Mouse (Mus musculus): ENCODE results near the gene Prpf8.
A peak's percentile ranks its signal among the peaks of the same experiment; 100 is the strongest.
"Not testable (repeated sequence)": the region's sequence is repeated elsewhere in the genome, so short reads cannot be mapped to it uniquely, and the experiment has no call there.

Prpf8 gene

DNA sequence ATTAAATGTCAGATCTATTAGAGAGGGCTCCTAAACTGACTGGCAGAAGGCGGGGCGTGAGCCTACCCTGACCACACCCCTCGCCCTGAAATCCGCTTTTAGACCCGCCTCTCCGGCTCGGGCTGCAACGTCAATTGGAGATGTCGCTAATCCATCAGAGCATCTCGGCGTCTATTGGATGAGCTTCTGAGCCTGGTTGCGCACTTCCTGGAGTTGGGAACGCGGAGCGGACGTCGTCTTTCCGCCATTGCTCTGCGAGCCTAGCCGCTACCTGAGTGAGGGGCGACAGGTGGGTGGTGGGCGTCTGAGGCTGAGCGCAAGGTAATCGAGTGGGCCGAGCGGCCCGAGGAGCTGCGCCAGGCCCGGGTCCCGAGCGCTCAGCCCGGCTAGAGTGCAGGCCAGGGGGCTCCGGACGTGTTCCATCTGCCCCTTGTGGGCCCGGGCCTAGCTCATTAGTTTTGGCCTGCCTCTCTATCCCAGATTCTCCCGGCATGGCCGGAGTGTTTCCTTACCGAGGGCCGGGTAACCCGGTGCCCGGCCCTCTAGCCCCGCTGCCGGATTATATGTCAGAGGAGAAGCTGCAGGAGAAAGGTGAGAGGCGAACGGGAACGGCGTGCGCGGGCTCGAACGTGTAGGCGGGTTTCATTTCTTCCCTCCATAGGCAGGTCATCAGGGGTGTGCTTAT is at the start of gene Prpf8:
Gene Prpf8, plus strand, starts transcription at position 216 of the 685 bp plus-strand sequence.
- DNase-seq (ENCODE audit: low spot score in 2 of 2) = peak; percentile 95 to 96

DNA sequence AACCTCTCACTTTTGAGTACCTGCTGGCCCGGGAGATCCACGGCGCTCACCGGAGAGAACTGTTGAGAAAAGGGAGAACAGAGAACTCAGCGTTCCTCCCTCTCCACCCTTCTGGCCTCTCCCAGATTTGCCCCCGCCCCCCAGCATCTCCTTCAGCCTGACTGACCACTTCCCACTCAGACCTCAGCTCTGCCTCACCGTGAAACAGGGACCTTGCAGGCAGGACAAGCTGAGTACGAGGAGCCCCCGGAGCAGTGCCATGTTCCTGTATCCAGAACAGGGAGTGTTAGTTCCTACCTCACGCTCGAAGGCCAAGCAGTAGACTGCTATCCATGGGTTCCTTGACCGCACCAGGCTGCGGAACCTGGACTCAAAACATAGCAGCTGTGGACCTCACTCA is 48.4 kb upstream of the Prpf8 start:
- no peak for DNase-seq (ENCODE audit: low spot score in 2 of 2)

DNA sequence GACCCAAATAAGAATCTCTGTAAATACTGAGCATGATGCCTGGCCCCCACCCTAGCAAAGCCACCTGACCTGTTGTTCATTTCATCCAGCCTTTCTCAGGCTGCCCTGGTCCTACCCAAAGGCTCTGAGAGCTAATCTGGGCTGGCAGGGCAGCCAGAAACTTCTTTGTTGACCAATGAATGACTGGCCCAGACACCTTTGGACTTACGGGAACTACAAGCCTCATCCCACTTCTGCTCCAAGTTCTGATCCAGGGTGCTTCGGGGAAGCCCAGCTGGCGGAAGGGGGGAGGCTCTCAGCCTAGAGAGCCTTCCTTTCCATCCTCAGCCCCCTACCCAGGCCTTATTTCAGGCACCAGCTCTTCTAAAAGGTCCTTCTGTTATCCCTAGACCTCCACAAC is 47.8 kb upstream of the Prpf8 start:
- no peak for DNase-seq (ENCODE audit: low spot score in 2 of 2)

DNA sequence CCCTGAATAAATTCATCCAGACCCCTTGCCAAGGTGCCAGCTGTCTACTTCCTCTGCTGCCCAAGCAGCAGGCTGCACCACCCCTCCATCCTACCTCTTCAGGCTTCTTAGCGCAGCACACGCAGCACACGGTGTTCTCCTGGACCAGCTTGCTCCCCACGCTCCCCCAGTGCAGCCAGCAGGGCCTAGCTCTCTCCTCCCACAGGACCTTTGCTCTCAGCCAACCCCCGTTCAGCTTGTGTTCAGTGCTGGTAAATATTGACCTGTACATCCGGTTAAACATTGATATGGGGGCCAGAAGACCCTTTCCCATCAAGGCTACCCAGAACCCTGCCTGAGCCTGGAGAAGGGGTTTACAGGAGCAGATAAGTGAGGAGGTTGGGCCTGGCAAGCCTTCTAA is 47.3 kb upstream of the Prpf8 start, which contains the start of gene Serpinf2:
Gene Serpinf2, minus strand, starts transcription at position 229 of the 400 bp plus-strand sequence.
- no peak for DNase-seq (ENCODE audit: low spot score in 2 of 2)

DNA sequence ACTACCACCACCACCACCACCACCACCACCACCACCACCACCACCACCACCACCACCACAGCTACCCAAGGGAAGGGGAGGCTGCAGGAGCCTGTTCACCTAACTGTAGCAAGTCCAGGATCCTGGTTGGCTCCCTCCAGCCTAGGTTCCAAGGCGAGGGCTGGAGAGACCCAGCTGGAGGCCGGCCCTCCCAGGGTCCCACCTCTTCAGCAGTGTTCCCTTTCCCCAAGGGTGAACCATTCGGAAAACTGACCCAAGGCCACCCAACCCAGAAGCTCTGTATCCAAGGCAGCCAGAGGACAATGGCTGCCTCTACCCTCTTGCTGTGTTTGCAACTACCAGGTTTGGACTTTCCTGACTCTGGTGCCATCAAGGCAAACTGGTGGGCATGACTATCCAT is 46.7 kb upstream of the Prpf8 start:
- no peak for DNase-seq (ENCODE audit: low spot score in 2 of 2)

DNA sequence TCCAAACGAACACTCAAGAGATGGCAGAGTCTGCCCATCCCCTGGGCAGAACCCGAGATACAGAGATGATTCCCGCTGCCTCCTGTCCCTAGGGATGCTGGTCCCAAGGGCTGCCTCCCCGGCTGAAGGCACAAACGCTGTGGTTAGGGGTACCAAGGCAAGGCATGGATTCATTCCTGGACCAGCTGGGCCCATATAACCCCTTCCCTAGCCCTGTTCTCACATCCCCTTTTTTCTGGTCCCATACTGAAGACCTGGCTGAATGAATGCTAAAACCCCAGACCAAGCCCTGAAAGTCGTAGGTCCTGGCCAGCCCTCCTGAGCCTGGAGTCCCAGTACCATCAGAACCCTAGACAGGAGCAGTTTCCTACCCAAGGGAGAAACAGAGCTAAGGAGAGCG is 45.6 kb upstream of the Prpf8 start:
- DNase-seq (ENCODE audit: low spot score in 2 of 2) = no peak

DNA sequence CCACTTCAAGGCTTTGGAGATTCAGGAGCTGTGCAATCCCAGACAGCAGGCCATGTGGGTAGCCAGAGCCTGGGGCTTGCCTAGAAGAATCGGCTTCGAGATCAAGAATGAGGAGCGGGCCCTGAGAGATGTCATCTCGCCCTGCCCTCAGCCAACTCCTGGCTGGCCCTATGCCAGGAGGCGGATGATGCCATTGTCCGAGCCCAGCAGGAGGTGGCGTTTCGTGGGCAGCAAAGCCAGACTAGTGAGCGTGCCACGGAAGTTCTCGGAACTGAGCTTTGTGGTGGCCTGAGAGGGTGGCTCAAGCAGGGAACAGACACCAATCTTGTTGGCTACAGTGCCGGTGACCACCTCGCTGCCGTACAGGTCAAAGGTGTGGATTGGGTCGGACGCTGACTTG is 45.0 kb upstream of the Prpf8 start:
- no peak for DNase-seq (ENCODE audit: low spot score in 2 of 2)

DNA sequence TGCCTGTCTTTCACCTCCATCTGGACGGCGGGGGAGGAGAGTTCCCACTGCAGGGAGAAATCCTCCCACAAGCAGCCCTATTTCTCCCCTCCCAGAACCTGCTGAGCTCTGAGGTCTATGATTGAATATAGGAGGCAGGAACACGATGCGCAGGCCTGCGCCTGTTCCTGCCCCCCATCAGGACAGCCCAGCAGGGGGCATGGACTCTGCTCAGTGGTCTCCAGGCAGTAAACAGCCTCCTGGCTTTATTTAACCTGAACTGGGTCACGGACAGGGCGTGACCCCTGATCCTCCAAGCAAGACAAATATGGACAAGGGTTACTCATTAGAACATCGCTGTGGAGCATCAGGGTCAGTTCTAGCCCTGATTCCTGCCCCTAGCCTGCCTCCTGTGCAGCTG is 42.9 kb upstream of the Prpf8 start:
- no peak for DNase-seq (ENCODE audit: low spot score in 2 of 2)

DNA sequence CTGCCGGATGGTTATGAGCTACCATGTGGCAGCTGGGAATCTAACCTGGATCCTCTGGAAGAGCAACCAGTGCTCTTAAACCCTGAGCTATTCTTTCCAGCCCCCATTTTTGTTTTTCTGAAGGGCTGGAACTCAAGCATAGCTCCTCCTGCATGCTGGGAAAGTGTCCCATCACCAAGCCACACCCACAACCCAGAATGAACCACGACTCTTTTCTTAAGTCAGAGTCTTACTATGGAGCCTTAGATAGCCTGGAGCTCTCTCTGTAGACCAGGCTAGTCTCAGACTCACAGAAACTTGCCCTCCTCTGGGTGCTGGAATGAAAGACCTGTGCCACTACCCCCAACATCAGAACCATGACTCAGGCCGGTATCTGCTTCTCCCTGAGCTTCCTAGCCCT is 38.0 kb upstream of the Prpf8 start:
- DNase-seq (ENCODE audit: low spot score in 2 of 2) = no peak

DNA sequence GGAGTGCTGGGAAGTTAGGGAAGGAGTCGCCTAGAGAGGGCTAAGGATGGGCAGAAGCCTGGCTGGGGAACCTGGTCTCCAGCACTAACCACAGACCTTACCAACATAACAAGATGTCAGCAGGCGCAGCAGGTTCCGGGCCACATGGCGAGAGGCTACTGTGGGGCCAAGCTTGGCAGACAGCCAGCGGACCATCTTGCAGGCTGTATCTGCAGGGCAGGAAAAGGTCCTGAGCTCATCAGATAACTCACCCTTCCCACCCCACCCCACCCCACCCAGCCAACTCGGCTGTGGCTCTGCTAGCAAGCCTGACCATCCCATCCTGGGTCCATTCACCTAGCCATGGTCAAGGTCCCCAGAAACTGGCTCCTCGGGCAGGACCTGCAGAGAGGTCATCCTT is 36.9 kb upstream of the Prpf8 start:
- DNase-seq (ENCODE audit: low spot score in 2 of 2) = no peak

DNA sequence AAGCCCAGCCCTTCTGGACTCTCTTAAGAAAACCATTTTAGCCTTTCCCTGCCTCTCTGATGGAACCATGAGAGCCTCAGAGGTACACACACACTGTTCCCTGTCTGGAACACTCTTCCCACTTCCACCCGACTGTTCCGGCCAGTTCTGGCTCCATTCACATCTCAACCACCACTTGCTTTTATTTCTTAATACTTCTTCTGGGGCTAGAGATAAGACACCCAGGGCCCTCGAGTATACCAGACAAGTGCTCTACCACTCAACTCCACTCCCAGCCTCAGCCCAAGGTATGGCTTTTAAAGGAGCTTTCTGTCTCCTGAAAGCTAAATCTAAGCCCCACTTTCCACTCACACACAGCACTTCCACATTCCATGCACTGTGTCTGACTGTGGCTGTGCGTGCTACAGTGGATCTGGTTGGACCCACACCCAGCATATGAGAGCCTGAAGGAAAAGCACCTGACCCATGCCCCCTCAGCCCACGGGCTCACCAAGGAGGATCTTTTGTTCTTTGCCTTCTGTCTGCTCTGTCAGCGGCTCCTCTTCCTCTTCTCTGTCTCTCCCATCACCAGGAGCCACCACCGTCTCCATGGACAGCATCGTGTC is 36.2 kb upstream of the Prpf8 start:
- no peak for DNase-seq (ENCODE audit: low spot score in 2 of 2)

DNA sequence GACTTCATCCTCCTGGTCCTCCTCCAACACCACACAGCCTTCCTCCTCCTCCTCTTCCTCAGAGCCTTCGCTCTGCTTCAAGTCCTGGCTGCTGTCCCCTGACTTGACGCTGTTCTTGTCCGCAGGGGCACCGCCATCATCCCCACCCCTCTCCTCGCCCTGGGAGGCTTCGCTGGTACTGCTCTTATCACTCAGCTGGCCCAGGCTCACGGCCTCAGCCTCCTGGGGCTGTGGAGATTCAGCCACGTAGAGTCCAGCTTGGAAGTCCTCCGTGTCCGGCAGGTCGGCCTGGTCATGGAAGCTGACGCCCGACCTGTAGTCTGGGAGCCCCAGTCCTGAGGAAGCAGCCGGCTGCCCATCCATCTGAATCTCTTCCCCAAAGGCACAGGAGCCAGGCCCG is 35.7 kb upstream of the Prpf8 start:
- DNase-seq (ENCODE audit: low spot score in 2 of 2) = no peak

DNA sequence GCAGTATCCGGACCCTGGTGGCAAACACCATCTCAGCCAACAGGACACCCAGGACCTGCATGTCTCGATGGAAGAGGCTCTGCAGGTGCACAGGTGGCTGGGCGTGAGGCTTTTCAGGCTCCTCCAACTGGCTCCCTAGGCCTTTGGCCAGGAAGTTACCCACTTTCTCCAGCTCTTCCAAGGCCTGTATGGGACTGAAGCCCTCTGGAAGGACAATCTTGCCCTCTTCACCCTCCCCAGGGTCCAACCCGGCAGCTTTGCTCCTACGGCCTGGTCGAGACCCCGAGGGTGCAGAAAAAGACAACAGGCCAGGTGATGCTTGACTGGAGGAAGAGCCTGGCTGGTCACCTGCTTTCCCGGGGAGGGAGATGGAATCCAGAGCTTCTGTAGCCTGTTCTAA is 34.5 kb upstream of the Prpf8 start:
- no peak for DNase-seq (ENCODE audit: low spot score in 2 of 2)

DNA sequence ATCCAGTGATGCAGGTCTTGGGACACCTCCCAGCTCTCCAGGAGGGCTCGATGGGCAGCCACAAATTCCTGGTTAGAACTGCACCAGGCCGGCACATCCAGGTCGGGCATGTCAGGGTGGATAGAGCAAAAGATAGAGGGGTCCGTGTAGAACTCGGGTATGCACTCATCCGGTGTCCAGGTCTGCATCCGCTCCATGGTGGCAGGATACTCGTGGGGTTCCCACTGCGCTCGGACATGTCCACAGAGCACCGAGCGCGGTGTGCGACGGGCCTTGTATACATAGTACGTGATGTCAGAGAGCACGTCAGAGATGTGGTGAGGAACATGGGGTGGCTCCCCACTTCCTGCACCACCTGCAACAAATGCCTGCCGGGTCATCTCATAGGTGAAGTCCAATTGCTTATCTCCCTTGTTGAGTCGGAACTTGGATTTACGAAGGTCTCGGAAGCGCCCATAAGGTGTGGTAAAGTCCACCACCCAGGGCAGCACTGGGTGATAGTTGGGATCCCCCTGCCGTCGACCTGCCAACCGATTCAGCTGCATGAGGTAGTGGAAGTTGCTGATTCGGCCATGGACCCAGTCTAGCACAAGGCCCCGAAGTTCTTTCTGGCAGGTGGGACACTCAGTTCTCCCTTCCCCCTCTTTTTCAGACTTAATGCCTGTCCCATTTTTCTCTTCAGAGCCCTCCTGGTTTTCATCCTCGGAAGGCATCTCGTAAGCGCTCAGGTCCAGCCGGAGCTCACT is 33.6 kb upstream of the Prpf8 start:
- DNase-seq (ENCODE audit: low spot score in 2 of 2) = no peak

DNA sequence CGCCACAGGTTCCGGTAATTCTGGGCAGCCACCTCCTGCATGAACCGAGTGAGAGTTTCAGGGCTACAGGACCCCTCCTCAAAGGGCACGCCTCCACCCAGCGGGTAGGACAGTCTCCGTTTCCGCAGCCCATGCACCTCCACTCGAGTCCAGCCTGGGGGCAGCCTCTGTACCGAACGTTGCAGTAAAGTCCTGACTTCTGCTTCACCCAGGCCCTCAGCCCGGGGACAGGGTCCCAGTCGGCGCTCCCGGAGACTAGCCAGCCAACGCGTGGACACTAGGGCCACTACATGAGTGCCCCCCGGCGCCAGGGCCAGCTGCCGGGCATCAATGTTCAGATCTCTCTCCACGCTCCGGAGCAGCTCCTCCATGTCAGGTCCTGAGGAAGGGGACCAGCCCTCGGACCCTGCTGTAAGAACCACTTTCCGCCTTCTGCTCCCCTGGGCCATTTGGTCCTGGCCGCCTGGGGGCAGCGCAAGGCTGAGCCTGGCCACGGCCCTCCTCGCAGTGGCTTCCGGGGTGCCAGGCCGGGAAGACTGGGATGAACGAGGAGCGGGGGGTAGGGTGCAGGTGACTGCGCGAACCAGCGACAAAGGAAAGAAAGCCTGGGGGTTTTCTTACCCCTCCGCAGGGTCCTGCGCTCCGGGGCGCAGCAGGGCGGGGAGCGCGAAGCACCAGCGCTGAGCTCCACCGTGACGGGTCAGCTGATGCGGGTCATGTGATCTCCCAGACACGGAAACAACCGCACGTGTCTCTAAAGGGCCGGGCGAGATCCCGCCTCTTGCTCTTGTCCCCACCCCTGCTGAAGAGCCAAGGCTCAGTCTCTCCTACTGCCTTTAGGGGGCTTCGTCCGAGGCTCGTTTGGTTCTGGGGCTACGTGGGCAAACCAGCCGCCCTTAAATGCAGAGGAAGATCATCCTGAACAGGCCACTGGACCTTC is 32.4 kb upstream of the Prpf8 start, which contains the start of gene Wdr81:
Gene Wdr81, minus strand, starts transcription at position 727 of the 940 bp plus-strand sequence.
- peak; percentile 81 to 88 for DNase-seq (ENCODE audit: low spot score in 2 of 2)

DNA sequence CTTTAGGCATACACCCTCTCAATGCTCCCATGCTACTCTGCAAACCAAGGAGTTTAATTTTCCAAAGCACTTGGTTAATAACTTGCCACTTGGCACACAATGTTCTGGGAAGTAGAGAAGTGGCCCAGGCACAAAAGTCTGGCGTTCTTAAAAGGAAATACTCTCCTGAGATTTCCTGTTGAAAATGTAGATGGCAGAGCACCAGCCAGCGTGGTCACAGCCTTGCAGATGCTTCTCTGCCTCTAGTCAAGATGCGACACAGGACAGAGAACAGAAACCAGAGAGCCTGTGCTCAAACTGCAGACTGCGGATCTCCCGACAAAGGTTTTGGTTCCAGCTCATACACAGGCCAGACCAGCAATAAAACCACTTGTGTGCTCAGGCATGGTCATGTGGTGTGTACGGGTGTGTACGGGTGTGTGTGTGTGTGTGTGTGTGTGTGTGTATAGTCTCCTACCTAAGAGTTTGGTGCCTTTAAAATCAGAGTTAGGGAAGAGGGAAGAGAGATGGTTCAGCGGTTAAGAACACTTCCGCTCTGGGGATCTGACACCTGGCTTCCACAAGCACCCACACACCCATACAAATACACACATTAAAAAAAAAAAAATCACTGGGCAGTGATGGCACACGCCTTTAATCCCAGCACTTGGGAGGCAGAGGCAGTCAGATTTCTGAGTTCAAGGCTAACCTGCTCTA is 31.4 kb upstream of the Prpf8 start:
- DNase-seq (ENCODE audit: low spot score in 2 of 2) = no peak

DNA sequence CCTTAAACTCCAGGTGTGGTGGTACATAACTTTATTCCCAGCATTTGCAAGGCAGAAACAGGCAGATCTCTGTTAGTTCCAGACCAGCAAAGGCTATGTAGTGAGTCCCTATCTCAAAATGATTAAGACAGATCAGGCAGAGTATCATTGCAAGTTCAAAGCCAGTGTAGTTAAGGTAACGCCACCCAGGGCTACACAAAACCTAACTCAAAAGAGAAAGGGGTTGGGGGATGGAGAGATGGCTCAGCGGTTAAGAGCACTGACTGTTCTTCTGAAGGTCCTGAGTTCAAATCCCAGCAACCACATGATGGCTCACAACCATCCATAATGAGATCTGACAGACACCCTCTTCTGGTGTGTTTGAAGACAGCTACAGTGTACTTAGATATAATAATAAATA is 30.6 kb upstream of the Prpf8 start:
- DNase-seq (ENCODE audit: low spot score in 2 of 2) = not testable (repeated sequence)

DNA sequence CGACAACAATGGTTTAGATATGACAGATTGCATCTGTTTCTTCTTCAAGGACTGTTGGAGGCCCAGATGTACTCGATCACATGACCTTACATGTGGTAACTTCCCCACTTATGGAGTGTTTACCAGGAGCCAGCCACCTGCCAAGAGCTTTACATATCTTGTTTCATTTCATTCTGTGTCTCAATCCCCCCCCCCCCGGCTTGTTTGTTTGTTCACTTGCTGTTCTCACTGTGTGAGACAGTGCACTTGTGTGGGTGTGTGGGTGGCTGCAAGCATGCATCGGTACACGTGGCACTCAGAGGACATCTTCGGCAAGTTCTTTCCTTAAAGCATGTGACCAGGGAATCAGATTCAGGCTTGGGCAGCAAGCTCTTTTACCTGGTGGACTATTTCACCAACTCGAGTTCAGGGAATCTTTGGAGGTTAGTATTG is 30.2 kb upstream of the Prpf8 start:
- DNase-seq (ENCODE audit: low spot score in 2 of 2) = no peak

DNA sequence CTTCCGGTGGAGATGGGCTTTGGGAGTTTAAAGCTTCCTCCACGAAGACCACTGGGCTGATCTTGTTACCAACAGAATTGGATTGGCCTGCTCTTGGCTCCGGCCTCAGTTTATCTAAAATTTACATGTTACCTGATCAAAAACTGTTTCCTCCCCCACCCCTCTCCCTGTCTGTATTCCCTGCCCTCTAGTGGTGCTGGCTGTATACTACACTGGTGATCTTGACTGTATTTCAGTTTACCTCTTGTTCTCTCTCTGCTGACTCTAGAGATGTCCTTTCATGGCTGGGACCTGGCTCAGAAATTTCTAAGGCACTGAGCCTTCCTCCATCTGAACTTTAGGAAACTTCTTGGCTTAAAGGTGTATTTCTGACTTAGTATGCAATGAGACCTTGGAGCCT is 28.4 kb upstream of the Prpf8 start:
- DNase-seq (ENCODE audit: low spot score in 2 of 2) = no peak

DNA sequence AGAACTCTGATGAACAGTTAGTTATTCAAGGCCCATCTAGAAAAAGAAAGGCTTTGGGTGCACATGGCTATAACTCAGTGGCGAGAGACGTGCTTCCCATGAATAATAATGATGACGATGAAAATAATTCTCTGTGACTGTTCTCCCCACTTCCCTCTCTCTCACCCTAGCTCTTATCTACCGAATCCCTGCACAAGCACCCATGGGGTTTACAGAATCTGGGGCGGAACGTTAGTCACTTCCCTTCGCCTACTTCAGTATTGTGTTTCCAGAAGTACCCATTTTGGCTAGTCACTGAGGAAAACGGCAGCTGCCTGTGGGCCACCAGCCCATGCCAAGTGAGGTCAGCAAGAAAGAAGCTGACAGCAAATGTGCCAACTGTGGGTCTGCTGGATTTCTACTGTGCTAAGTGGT is 28.0 kb upstream of the Prpf8 start:
- DNase-seq (ENCODE audit: low spot score in 2 of 2) = no peak

DNA sequence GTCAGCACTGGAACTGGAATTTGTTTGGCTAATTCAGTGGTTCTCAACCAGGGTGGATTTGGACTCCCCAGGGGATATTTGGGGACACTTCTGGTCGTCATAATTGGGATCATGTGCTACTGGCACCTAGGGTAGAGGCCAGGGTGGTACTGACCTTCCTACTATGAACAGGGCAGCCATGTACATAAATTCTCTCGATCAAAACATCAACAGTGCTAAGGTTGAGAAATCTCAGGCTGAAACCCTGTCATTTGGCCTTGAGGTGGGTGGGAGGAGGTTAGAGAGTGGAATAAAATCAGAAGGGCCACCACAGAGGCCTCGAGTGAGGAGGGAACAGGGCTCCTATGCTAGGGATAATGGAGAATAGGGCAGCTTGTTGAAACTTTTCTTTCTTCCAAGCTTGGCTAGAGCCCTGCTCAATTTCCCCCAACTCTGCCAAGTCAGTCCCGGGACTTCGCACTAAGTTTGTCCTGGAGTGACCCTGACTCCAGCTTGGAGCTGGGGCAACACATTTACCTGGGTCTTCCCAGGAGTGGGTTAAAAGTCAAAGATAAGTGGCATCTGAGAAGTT is 27.4 kb upstream of the Prpf8 start:
- no peak for DNase-seq (ENCODE audit: low spot score in 2 of 2)
